Mouse (Mus musculus): ENCODE data around the gene Slc24a3. TPM values are rescaled to one million over a fixed set of nuclear protein-coding genes. Genes with fewer than 3 reads are reported as not detected.
A peak's percentile ranks its signal among the peaks of the same experiment; 100 is the strongest.

Slc24a3 gene
- total RNA-seq, 1 experiment = 0.98 TPM

DNA sequence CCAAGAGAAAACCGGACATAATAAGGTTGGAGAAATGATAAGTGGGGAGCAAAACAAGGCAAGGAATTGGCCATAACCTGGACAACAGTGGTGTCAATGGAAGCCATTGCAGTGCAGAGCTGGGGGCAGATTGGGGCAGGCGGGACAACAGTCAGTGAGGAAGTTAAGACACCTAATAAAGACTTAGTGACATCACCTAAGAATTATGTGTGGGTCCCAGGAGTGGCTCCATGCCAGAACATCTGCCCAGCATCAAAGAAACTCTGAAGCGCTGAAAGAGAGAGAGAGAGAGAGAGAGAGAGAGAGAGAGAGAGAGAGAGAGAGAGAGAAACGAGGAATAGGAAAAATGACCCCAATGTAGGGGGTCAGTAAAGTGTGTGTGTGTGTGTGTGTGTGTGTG, 500.6 kb downstream of the Slc24a3 start:
- H3K4me1 ChIP-seq (ENCODE audit: control insufficient read depth in 2 of 2, insufficient read depth in 2 of 2, low read length in 2 of 2, poor library complexity in 1 of 2) = no peaks in the 10 kb centered on the region
- no peak overlapping the region for H3K4me3 ChIP-seq (ENCODE audit: insufficient read depth in 1 of 2, low read depth in 1 of 2, low read length in 2 of 2, poor library complexity in 1 of 2, severe bottlenecking in 1 of 2)
- no peak overlapping the region for H3K27ac ChIP-seq (ENCODE audit: insufficient read depth, low read depth, low read length, poor library complexity, severe bottlenecking)
- H3K36me3 ChIP-seq (ENCODE audit: control insufficient read depth, insufficient read depth, low read length, poor library complexity, severe bottlenecking) = no peaks in the 10 kb centered on the region
- TF ChIP-seq ZC3H11A (IDR thresholded peaks at IDR 0.05; ENCODE audit: borderline replicate concordance, low read depth, low read length) (no peak), CHD2 (IDR thresholded peaks at IDR 0.05; ENCODE audit: low read depth, low read length) (no peak), ZNF384 (IDR thresholded peaks at IDR 0.05; ENCODE audit: low read depth, low read length) (no peak), MAFK (IDR thresholded peaks at IDR 0.05; ENCODE audit: insufficient read depth, low read depth, low read length) (no peak), HCFC1 (IDR thresholded peaks at IDR 0.05; ENCODE audit: borderline replicate concordance, insufficient read depth, low read length) (no peak)
- no peaks in the 10 kb centered on the region for H3K9me3 ChIP-seq (ENCODE audit: control insufficient read depth, insufficient read depth, low read depth, low read length)
- DNase-seq (ENCODE audit: low read depth, low spot score) = no peak
- no peak overlapping the region for H3K9ac ChIP-seq (ENCODE audit: insufficient read depth, low read depth, low read length, poor library complexity, severe bottlenecking)
- in situ Hi-C loops (cut with MboI; ENCODE audit: low sequenced_read_pairs in 2 of 2, unreplicated experiment in 2 of 2) = no loop called here

DNA sequence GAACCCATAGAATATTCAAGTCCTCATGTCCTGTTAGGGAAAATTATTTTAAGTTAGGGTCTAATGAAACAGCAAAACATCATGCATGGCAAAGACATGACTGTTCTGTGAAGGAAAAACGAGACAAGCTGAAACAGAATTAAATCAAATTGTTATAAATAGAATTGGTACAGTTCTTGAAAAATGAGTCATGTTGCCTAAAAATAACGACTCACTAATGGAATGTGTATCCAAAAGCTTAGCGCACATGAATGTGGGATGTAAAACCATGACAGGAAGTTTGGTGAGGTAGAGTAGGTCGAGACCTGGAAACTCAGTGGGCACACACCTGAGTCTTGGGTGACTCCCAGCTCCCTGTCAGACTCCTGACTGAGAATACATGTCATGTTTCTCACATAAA, 502.6 kb downstream of the Slc24a3 start:
- Histone ChIP-seq H3K27ac (ENCODE audit: insufficient read depth, low read depth, low read length, poor library complexity, severe bottlenecking) (no peak overlapping the region), H3K9ac (ENCODE audit: insufficient read depth, low read depth, low read length, poor library complexity, severe bottlenecking) (no peak overlapping the region), H3K9me3 (ENCODE audit: control insufficient read depth, insufficient read depth, low read depth, low read length) (no peaks in the 10 kb centered on the region), H3K36me3 (ENCODE audit: control insufficient read depth, insufficient read depth, low read length, poor library complexity, severe bottlenecking) (no peaks in the 10 kb centered on the region), H3K4me1 (ENCODE audit: control insufficient read depth in 2 of 2, insufficient read depth in 2 of 2, low read length in 2 of 2, poor library complexity in 1 of 2) (peaks cover 0 to 4% of the 10 kb centered on the region in 2 experiments; a peak in 2 of 4 replicates), H3K4me3 (ENCODE audit: insufficient read depth in 1 of 2, low read depth in 1 of 2, low read length in 2 of 2, poor library complexity in 1 of 2, severe bottlenecking in 1 of 2) (no peak overlapping the region)
- in situ Hi-C loops (cut with MboI; ENCODE audit: low sequenced_read_pairs in 2 of 2, unreplicated experiment in 2 of 2) = no loop called here
- DNase-seq (ENCODE audit: low read depth, low spot score) = no peak
- TF ChIP-seq ZNF384 (IDR thresholded peaks at IDR 0.05; ENCODE audit: low read depth, low read length) = no peak
- no peak for TF ChIP-seq CHD2 (IDR thresholded peaks at IDR 0.05; ENCODE audit: low read depth, low read length)
- TF ChIP-seq HCFC1 (IDR thresholded peaks at IDR 0.05; ENCODE audit: borderline replicate concordance, insufficient read depth, low read length) = no peak
- no peak for TF ChIP-seq MAFK (IDR thresholded peaks at IDR 0.05; ENCODE audit: insufficient read depth, low read depth, low read length)

DNA sequence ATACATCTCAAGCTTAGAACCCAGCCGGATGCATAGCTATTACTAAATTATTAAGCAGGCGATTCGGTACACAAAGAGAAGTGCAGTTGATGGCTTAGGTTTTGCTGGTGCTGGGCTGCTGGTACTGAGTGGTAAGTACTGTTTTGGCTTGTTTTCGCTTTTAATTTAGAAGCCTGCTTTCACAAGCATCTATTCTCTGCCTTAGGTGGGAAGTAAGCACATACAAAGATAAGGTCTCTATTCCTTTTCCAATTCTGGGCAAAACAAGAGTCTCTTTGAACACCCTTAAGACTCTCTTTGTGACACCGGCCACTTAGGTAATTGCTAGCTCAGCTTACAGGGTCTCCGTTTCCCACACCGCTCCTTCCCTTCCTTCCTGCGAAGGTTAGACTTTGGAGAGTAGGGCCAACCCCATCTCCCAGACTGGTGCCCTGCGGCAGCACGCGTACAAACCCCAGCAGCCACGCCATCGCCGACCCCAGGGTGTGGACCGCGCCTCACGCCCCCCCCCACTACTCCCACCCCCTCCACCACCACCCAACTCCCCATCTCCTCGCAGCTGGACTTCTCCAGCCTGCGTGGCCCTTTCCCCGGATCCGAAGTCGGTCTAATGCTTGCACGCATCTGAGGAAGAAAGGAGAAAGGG, 507.1 kb downstream of the Slc24a3 start:
- in situ Hi-C loops (cut with MboI; ENCODE audit: low sequenced_read_pairs in 2 of 2, unreplicated experiment in 2 of 2) = no loop called here

DNA sequence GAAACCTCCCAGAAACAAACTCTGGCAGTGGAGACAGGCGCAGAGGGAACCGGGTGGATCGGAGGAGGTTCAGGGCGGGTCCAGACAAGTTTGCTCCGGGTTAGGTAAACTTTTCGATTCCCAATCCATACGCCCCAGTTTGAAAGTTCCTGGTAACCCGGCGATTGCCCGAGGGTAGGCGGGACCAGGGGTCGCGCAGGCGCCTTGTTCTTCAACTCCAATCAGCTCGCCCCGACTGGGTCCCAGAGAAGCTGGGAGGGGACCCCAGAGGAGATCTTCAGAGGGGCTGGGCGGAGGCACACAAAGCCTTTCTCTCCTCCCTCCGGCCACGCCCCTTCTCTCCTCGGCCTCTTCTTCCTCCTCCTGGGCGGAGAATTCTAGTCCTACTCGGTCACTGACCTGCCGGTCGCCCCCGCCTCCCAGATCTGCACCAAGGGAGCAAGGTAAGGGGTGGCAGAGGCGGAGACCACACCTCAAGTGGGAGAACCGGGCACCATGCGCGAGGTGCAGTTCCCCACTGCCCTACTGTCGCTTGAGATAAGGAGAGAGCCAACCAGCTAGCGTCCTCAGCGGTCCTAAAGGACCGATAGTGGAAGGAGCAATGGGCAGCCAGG, 507.7 kb downstream of the Slc24a3 start, which contains the start of gene Rin2:
TSS of gene Rin2 (plus strand) at position 74 of the 614 bp plus-strand sequence.
- H3K4me1 ChIP-seq (ENCODE audit: control insufficient read depth in 2 of 2, insufficient read depth in 2 of 2, low read length in 2 of 2, poor library complexity in 1 of 2) = peaks cover 0 to 4% of the 10 kb centered on the region in 2 experiments; a peak in 2 of 4 replicates
- H3K9ac ChIP-seq (ENCODE audit: insufficient read depth, low read depth, low read length, poor library complexity, severe bottlenecking) = peak within 1 kb of the TSS; percentile 83
- no peaks in the 10 kb centered on the region for H3K9me3 ChIP-seq (ENCODE audit: control insufficient read depth, insufficient read depth, low read depth, low read length)
- peak within 1 kb of the TSS; percentile 70 to 95 for H3K4me3 ChIP-seq (ENCODE audit: insufficient read depth in 1 of 2, low read depth in 1 of 2, low read length in 2 of 2, poor library complexity in 1 of 2, severe bottlenecking in 1 of 2)
- no peak for TF ChIP-seq CHD2 (IDR thresholded peaks at IDR 0.05; ENCODE audit: low read depth, low read length)
- no peak for TF ChIP-seq ZC3H11A (IDR thresholded peaks at IDR 0.05; ENCODE audit: borderline replicate concordance, low read depth, low read length)
- no peak for TF ChIP-seq ZNF384 (IDR thresholded peaks at IDR 0.05; ENCODE audit: low read depth, low read length)
- no peak for TF ChIP-seq HCFC1 (IDR thresholded peaks at IDR 0.05; ENCODE audit: borderline replicate concordance, insufficient read depth, low read length)
- TF ChIP-seq MAFK (IDR thresholded peaks at IDR 0.05; ENCODE audit: insufficient read depth, low read depth, low read length) = no peak
- DNase-seq (ENCODE audit: low read depth, low spot score) = peak; percentile 91
- in situ Hi-C loops (cut with MboI; ENCODE audit: low sequenced_read_pairs in 2 of 2, unreplicated experiment in 2 of 2) = no loop called here
- no peaks in the 10 kb centered on the region for H3K36me3 ChIP-seq (ENCODE audit: control insufficient read depth, insufficient read depth, low read length, poor library complexity, severe bottlenecking)
- peak within 1 kb of the TSS; percentile 68; the same call in 1 of the 2 replicates for H3K27ac ChIP-seq (ENCODE audit: insufficient read depth, low read depth, low read length, poor library complexity, severe bottlenecking)

More for the DNA sequence above, 507.1 kb downstream of the Slc24a3 start:
- Histone ChIP-seq H3K9ac (ENCODE audit: insufficient read depth, low read depth, low read length, poor library complexity, severe bottlenecking) (peak overlapping the region; percentile 83), H3K27ac (ENCODE audit: insufficient read depth, low read depth, low read length, poor library complexity, severe bottlenecking) (peak overlapping the region; percentile 68; the same call in 1 of the 2 replicates), H3K4me3 (ENCODE audit: insufficient read depth in 1 of 2, low read depth in 1 of 2, low read length in 2 of 2, poor library complexity in 1 of 2, severe bottlenecking in 1 of 2) (peak overlapping the region; percentile 70 to 95), H3K9me3 (ENCODE audit: control insufficient read depth, insufficient read depth, low read depth, low read length) (no peaks in the 10 kb centered on the region), H3K36me3 (ENCODE audit: control insufficient read depth, insufficient read depth, low read length, poor library complexity, severe bottlenecking) (no peaks in the 10 kb centered on the region), H3K4me1 (ENCODE audit: control insufficient read depth in 2 of 2, insufficient read depth in 2 of 2, low read length in 2 of 2, poor library complexity in 1 of 2) (peaks cover 0 to 4% of the 10 kb centered on the region in 2 experiments; a peak in 2 of 4 replicates)
- TF ChIP-seq MAFK (IDR thresholded peaks at IDR 0.05; ENCODE audit: insufficient read depth, low read depth, low read length) (no peak), HCFC1 (IDR thresholded peaks at IDR 0.05; ENCODE audit: borderline replicate concordance, insufficient read depth, low read length) (no peak), ZC3H11A (IDR thresholded peaks at IDR 0.05; ENCODE audit: borderline replicate concordance, low read depth, low read length) (no peak), ZNF384 (IDR thresholded peaks at IDR 0.05; ENCODE audit: low read depth, low read length) (no peak), CHD2 (IDR thresholded peaks at IDR 0.05; ENCODE audit: low read depth, low read length) (no peak)
- no peak for DNase-seq (ENCODE audit: low read depth, low spot score)
